Mouse (Mus musculus) frontal cortex, postnatal 36 days (tissue): ENCODE results near the gene Taf1c.

Experiments used
- DNase-seq, 2 experiments: peaks; one replicate each; pipeline ENCODE4 v3.0.0; 2022; ENCODE audit warnings: low spot score in 2 of 2

The Taf1c gene

DNA sequence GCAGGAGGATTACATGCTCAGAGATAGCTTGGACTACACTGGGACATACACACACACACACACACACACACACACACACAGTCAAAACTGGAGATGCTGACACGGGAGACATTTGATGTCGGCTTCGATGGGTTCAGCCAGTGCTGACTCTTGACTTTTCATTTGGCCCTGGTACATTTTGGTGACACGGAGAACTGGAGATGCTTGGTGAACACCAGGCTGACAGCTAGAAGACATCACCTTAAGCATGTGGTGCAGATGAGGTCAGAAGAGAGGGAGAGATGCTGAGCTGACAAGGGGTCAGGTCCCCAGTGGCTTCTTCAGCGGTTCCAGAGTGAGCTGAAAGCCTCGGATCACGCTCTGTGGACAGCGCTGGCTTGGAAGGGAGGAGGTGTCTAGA, 18.0 kb upstream of the Taf1c start:
- DNase-seq: no peak

DNA sequence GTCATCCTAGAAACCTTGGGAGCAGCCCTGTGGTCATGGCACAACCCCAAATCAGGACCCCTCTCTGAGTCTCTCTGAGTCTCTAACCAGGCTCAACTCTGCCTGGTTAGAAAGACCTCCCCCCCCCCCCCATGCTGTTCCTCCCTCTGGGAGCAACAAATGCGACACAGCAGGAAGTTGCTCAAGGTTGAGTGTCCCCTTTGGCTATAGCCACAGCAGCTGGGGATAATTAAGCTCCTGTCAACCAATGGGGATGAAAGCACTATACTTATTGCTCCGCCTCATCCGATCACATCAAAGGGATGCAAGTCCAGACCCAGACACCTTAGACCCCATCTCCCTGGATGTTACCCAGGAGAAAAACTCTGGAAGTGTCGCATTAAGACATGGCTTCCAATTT, 17.5 kb upstream of the Taf1c start:
- DNase-seq: no peak

DNA sequence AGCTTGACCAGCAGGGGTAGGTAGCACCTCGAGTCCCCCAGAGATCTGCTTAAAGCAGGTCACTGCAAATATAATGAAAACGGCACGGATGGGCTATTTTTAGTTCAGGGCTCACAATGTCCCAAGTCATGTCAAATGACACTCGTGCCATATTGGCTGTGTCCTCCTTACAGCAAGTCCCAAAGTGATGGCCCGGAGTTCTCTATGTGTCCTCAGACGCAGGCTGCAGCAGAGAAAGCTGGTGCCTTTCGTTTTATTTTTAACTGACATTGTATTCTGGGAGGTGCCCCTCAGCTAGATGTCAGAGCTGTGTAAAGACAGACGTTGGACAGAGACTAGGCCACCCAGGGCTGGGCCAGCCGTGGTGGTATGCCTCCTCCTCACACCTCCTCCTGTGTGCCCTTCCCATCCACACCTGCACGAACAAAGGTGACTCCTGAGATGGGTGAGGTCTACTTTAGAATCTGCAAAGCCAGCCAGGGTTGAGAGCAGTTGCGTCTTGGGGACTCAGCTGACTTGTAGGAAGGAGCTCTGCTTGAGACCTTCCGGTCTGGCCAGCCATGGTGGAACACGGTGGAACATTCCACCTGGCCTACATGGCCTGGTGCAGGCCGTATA, 15.9 kb upstream of the Taf1c start:
- DNase-seq: no peak

DNA sequence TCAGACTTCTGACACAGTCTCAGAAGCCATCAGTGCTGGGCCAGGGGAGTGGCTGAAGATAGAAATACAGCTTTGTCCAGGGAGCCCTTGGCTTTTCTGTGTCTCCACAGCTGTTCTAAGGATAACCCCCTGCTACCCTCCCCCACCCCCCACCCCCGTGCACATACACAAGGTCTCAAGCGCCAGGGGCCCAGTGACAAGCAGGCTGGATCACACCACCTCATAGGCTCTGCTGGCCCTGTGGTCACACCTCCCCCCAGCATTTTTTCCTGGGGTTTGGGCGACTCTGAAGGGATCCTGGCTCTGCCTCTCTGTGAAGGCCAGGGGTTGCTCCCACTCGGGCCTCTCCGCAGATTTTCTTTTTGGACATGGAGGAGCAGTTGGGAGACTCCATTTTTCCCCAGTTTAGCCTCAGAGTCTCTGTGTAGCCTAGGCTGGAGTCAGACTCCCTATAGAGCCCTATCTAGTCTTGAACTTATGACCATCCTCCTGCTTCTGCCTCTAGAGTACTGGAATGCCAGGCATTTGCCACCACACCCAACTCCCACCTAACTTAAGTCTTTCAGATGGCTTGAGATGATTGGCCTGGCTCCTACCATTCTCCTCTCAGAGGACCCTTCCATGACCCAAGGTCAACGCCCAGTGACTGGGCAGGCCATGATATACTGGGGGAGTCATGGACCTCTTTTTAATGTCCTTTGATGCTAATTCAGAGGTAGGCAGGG, 15.3 kb upstream of the Taf1c start:
- DNase-seq: no peak

DNA sequence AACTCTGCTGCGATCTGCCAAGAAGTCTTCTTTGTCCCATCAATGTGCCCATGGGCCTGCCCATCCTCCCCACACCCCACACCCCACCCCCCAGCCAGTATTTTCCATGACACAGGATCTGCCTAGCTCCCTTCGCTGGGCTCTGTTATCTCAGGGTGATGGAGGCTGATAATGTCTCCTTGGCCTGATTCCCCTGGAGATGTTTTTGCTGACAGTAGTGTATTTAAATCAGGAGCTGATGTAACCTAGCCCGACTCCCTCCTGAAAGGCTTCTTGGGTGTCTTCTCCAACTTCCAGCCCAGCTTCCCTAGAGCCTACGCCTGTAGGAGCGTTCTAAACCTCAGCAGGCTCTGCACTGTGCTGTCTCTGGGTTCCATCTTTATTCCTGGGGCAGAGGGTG, 13.9 kb upstream of the Taf1c start:
- no peak for DNase-seq

DNA sequence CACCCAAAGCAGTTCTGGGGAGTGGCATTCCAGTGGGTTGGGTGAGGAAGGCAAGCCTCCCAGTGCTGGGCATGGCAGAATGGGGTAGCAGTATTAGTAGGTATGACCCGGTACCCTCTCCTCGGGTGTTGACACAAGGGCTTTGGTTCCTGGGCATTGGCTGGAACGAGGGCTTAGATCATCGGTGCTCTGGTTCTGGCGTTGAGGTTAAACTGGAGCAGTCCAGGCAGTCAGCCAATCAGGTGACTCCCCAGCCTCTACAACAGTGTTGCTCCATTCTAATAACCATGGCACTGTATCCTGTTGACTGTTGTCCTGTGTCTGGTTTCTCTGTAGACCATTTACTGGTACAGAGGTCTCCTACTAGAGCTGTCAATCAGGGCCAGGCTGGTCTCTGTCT, 12.6 kb upstream of the Taf1c start:
- DNase-seq: no peak

DNA sequence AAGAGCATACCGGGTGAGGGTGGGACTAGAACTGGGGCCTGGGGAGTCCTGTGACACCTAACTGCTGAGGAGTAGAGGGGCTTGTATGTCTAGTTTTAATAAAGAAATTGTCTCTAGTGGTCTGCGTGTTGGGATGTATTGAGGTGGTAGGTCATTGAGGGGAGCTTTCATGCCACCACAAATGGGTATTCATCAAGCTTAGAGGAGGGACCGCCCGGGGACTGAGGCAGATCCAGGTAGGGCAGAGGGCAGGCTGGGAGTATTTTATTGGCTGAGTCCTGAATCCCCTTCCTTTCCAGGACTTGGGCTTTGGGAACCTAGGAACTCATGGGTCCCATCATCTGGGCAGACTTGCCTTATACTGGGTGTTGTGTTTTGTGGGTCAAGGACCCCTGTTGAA, 11.8 kb upstream of the Taf1c start:
- no peak for DNase-seq

DNA sequence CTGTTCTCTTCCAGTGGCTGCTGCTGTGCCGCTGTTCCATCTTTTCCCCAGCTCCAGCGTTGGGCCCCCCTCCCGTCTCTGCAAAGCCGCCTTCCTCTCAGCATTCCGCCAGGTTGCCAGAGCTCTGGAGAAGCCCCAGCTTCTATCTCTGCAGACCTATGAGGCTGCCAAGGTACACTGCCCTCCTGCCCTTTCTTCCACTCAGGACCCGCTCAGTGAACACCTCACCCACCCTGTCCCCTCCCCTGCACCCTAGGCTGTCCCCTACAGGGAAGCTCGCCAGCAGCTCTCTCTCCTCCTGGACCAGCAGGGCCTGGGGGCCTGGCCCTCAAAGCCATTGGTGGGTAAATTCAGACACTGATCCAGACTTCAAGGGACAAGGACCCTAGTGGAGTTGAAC, 11.3 kb upstream of the Taf1c start:
- DNase-seq: no peak

DNA sequence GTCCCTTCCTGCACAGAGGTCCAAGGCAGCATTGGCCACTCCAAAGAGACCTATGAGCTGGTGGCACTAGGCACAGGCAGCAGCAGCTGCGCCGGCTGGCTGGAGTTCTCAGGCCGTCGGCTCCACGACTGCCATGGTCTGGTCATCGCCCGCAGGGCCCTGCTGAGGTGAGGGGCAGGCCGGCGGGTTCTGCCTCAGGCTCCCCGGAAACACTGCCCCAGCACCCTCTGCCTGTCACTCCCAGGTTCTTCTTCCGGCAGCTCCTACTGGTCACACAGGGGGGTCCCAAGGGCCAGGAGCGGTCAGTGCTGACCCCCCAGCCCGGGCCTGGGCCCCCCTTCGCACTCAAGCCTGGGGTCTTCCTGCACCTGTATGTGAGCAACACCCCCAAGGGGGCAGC, 10.1 kb upstream of the Taf1c start:
- no peak for DNase-seq

DNA sequence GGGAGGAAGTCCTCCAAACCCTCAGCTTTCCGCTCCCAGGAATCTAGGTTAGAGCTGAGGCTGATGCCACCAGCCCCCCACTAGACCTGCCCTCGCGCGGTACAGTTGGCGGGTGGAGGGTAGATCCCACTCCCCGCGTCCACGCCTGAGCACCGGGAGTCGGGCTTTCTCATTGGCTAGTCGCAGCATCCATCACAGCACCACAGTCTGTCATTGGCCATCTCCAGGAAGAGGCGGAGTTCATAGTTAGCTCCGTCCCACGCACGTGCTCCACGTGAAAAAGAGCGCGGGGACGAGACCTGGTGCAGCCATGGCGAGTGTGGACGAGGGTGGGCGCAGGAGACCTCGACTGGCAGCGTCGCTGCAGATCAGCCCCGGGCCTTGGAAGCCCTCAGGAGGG, 7.4 kb upstream of the Taf1c start, which contains the start of gene Adad2:
TSS of gene Adad2 (plus strand) at position 277 of the 400 bp plus-strand sequence.
- no peak for DNase-seq

DNA sequence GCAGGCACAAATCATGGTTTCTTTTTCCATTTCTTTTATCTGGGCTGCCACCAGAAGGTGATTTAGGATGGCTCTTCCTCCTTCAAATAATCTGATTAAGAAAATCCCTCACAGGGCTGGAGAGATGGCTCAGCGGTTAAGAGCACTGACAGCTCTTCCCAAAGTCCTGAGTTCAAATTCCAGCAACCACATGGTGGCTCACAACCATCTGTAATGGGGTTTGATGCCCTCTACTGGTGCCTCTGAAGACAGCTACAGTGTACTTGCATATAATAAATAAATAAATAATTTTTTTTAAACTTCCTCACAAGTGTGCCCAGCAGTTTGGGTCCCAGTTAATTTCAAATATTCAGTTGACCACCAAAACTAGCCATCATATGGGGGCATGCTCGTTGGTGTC, 1.2 kb upstream of the Taf1c start:
- DNase-seq: no peak

DNA sequence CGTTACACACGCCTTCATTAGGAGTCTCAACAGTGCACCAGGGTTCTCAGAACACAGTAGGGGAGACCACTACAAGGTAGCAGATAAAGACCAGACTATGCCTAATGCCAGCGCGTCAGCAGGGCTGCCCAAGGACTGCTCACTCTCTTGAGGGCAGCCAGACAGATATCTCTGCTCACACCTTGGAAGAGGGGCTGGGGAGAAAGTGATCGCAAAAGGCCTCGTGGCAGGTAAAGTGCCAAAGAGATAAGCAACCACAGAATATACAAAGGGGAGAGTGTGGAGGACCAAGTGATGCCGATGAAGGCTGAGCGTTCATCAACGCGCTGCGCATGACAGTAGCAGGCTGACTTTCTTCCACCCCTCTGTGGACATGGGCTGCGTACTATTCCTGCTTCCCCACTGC, 621 bp downstream of the Taf1c start:
- DNase-seq: no peak

DNA sequence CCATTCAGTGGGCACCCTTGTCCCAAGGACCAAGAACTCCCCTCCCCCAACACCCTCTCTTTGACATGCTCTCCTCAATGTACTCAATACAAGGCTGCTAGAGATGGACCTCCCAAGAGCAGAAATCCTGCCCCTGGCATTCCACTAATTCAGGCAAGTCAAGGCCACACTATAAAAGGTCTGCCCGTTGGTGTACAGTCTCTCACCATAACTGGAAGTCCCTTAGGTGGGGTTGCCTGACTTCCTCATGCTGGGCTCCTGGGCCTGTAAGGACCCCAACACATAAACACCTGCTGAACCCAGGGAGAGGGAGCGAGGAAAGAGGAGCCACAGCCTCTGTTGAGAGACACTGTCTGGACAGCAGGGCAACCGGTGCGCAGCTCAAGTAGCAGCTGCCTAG, 1.3 kb downstream of the Taf1c start:
- no peak for DNase-seq

DNA sequence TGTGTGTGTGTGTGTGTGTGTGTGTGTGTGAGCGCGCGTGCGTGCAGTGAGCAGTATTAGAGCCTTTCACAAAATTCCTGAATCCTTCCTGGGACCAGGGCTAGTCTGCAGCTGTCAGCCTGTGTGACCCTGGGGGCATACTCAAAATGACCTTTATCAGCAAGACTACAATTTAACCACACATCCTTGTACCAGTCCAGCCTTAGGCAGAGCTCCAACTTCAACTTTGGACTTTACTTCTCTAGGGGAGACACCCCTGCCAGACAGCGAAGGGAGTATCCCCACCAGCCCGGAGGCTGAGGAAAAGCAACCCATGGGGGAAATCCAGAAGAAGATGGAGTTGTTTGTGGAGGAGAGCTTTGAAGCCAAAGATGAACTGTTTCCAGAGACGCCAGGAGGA, 13.6 kb downstream of the Taf1c start:
- DNase-seq: no peak

DNA sequence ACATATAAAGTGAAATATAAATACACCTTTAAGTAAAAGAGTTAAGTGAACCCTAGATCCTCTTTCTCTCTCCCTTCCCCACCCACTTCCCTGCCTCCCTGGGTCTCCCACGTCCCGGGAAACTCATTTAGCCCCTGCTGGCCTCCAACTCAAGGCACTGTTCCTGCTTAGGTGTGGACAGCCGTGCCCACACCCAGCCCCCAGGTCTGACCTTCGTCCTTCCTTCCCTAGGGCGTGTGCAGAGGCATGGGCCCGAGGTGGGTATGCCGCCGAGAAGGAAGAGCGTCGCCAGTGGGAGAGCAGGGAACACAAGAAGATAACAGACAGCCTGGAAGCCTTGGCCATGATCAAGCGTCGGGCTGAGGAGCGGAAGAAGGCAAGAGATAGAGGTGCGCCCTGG, 14.7 kb downstream of the Taf1c start:
- DNase-seq: no peak

DNA sequence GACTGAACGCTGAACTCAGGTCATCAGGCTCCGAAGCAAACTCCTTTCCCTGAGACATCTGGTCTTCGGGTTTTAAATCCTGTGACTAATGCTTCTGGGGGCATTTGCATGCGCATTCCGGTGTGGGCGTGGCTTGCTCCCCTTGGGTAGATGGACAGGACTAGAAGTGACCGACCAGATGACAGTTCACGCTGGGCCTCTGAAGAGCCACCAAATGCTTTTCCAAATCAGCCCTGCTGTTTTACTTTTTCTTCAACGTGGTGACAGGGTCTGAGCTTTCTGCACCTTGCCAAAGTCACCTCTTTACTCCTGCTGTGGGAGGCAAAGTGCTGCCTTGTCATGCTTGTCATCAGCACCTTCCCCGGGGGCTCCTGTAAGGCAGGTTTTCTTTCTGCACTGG, 16.2 kb downstream of the Taf1c start:
- no peak for DNase-seq

DNA sequence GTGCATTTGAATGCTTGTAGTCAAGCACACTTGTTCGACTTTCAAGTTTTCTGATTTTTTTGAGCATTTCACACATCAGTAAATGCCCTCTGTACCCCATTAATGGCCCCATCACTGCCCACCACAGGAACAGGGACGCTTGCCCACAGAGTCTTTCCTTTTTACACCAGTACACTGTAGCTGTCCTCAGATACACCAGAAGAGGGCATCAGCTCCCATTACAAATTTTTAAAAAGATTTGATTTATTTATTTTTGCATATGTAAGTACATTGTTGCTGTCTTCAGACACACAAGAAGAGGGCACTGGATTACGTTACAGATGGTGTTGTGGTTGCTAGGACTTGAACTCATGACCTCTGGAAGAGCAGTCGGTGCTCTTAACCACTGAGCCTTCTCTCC, 16.7 kb downstream of the Taf1c start:
- DNase-seq: no peak

DNA sequence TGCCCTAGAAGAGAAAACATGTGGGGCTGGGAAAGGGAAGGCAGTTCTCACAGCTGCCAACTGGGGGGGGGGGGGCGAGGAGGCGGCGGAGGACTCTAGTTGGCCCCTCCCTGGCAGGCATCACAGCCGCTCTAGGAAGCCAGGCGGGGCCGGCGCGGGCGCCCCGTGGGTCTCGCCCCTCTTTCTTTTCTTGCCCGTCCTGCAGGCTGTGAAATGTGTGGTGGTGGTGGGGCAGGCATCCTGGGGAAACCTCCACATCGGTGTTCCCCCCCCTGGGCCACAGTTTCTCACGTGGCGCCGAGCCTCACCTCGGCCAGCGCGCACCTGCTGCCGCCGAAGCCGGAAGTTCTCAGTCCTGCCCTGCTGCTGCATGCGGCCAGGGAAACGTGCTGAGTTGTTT, 19.1 kb downstream of the Taf1c start:
- DNase-seq: no peak

DNA sequence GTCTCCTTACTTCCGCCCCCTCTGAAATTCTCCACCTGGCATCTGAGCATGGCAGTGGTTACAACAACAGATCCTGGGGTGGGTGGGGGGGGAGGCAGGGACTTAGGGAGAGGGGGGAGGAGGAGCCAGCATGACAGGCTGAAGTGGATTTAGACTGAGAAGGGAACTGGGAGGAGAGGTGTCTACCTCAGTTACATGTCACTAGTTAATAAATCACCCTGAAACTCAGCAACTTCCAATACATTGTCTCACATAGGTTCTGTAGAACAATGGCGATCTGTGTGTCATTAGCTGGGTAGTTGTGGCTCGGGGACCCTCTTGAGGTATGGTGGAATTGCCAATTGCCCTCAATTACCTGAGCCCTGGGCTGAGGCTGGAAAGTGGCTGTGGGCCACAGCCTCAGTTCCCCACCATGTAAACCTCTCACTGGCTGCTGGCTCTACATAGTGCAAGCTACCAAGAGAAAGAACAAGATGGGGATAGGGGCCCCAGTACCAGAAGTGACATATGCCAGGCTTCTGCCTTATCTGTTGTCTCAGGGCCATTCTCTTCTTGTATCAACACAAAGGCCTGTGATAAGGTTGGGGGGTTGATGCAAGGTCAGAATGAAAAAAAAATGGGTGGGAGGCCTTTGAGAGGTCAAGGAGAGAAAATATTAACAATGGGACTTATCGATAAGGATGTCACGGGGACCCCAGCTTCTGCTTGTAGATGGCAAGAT, 24.4 kb downstream of the Taf1c start:
- no peak for DNase-seq

DNA sequence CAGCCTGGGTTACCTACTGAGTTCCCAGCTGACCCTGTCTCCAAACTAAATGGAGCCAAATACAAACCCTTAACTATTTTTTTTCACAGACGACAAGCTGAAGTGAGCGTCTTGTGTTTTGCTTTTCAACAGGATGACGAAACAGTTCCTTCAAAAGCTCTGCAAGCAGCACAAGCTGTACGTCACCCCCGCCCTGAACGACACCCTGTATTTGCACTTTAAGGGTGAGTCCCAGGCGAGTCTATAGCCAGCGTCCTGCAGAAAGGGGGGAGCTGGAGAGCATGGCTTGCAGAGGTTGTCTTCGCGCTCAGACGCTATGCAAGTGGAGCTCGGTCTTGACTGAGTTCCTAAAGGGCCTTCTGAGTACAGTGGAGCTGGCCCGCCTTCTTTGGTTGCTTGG, 25.9 kb downstream of the Taf1c start:
- DNase-seq: no peak

DNA sequence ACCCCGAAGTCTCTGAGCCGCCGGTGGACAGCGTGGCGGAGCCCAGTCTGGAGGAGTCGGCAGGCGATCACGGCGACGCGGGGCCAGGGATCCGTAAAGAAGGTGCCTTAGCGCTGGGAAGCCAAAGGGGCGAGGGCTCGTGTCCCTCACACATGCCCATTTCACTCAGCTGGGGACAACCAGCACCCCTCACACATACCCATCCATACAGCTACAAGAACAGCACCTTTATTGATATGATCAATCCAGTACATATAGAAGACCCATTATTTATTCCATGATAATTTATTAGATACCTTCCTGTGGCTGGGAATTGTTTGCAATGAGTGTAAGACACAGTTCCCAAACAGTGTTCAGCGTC, 29.7 kb downstream of the Taf1c start:
- DNase-seq: no peak

DNA sequence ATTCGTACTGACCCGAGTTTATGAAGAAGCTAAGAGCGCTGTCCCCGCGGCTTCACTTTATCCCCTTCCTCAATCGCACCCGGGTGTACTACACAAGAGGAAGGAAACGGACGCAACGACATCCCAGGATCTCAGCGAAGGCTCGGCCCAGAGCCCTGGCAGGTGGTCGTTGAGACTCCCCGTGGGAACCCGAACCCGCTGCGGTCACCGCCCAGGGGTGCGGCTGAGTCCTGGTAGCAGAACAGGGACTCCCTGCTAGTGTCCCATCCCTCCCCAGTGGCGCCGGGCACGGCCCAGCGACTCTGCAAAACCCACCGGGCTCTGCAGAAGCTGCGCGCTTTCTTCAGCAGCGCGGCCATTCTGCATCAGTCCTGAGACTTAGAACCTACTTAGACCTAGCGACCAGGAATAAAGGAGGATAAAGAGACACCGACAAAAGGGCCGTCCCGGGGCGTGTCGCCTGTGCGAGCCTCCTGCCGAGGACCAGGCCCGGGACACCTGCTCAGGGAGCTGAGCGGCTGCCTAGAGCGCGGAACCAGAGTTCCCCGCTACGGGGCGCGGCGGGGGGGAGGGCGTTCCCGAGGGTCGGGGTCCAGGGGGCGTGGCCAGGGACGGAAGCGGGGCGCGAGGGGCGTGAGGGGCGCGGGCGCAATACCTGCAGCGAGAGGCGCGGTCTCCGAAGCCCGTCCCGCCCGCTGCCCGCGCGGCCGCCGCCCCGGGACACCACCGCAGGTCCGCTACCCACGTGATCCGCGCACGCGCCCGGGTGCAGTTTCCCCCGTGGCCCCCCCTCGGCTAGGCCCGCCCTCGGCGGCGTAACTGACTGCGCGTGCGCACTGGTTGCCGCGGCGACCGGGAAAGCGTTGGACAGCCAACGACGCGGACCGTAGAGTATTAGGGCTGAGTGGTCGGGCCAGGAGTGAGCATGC, 30.3 kb downstream of the Taf1c start, which contains the start of the genes Hsdl1 and Dnaaf1:
TSS of gene Hsdl1 (minus strand) at position 747 of the 929 bp plus-strand sequence.
TSS of gene Dnaaf1 (plus strand) at position 799 of the 929 bp plus-strand sequence.
- DNase-seq: peak; percentile 96
